Mouse (Mus musculus) embryonic fibroblast, embryonic 13.5 days (primary cell): ENCODE measurements around the gene Srebf2. TPM values are rescaled to one million over a fixed set of nuclear protein-coding genes. Genes with fewer than 3 reads are reported as not detected.
A peak's percentile ranks its signal among the peaks of the same experiment; 100 is the strongest.

Experiments used
- H3K27ac ChIP-seq: 2 replicates; pipeline ENCODE4 v1.5.1; 2012; ENCODE audit warnings: low read length, control low read depth, inconsistent platforms; ENCODE audit not compliant: insufficient read depth
- H3K4me1 ChIP-seq: 2 replicates; pipeline ENCODE4 v1.6.1; 2011; ENCODE audit warnings: low read length; ENCODE audit not compliant: control insufficient read depth, insufficient read depth
- H3K4me3 ChIP-seq: 2 replicates; pipeline ENCODE4 v1.5.1; 2011; ENCODE audit warnings: mild to moderate bottlenecking, control low read depth, low read length; ENCODE audit not compliant: insufficient read depth
- CTCF ChIP-seq: IDR thresholded peaks from 2 replicates; pipeline ENCODE4 v1.5.1; 2011; ENCODE audit warnings: mild to moderate bottlenecking, control low read depth, low read length, moderate library complexity, borderline replicate concordance; ENCODE audit not compliant: insufficient read depth
- POLR2A ChIP-seq: IDR thresholded peaks from 2 replicates; pipeline ENCODE4 v1.6.1; 2011; ENCODE audit warnings: low read depth, mild to moderate bottlenecking, control low read depth, low read length, moderate library complexity
- polyA plus RNA-seq: library from polyadenylated mRNA; stranded (reverse); fragments of >200 nt; gene quantifications from 2 replicates; pipeline ENCODE4 v1.2.4, GENCODE M21; 2011; ENCODE audit warnings: low read depth; ENCODE audit not compliant: missing spikeins, insufficient read length

The Srebf2 gene
- polyA plus RNA-seq, 1 experiment: 87.3 TPM

GRCm38 (mm10) chr15:82139196-82139595 lies 7.8 kb upstream of the Srebf2 start:
- Histone ChIP-seq H3K27ac (no peak overlapping the region), H3K4me1 (no peaks in the 10 kb centered on the region; the same call in 1 of the 2 replicates)
- TF ChIP-seq CTCF (no peak), POLR2A (no peak)

DNA sequence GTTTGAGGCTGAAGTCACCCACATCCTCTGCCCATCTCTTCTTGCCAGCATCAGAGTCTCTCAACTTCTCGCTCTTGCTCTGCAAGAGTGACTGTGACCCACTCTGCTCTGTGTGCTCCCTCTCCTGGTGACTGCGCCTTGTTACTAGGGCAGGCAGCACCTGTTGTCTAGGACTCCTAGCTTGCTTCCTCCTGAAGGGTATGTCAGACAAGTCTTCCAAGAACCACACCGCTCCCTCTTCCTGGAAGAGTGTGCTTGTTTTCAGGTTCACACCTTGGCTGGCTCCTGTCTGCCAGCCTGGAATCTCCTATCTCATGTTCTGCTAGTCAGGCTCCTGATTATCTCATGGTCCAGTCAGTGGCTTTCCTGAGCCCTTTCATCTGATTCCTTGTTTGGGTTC lies 6.6 kb upstream of the Srebf2 start:
- TF ChIP-seq CTCF (no peak), POLR2A (no peak)
- H3K27ac ChIP-seq: no peak overlapping the region

More at GRCm38 (mm10) chr15:82139196-82139595, 7.8 kb upstream of the Srebf2 start:
- no peak overlapping the region for H3K4me3 ChIP-seq

GRCm38 (mm10) chr15:82144157-82144556 lies 2.8 kb upstream of the Srebf2 start:
- TF ChIP-seq CTCF: no peak
- TF ChIP-seq POLR2A: no peak
- Histone ChIP-seq H3K4me3 (no peak overlapping the region), H3K27ac (no peak overlapping the region), H3K4me1 (peaks cover 3% of the 10 kb centered on the region)

More for the DNA sequence above, 6.6 kb upstream of the Srebf2 start:
- H3K4me1 ChIP-seq: no peaks in the 10 kb centered on the region
- H3K4me3 ChIP-seq: no peak overlapping the region

DNA sequence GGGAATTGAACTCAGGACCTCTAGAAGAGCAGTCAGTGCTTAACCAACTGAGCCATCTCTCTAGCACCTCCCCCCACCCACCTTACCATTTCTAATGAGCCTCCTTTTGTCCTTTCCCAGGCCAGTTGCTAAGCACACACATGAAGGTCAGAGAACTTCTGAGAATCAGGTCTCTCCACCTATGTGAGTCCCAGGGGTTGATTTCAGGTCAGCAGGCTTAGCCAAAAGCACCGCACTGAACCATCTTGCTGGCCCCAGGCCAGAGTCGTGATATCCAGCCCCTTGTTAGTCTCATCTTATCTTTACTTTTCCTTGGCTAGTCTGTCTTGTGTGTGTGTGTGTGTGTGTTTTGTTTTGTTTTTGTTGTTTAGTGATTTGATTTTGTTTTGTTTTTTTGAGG lies 1.6 kb upstream of the Srebf2 start:
- TF ChIP-seq CTCF (no peak), POLR2A (no peak)
- Histone ChIP-seq H3K4me3 (no peak overlapping the region), H3K4me1 (peaks cover 3% of the 10 kb centered on the region), H3K27ac (peak overlapping the region; percentile 97)

- Histone ChIP-seq H3K4me1 (peaks cover 3% of the 10 kb centered on the region), H3K4me3 (no peak overlapping the region), H3K27ac (peak overlapping the region; percentile 97)
- TF ChIP-seq POLR2A: peak; percentile 49; the same call in 1 of the 2 replicates
- TF ChIP-seq CTCF: no peak
Measured at GRCm38 (mm10) chr15:82145851-82146769, 871 bp upstream of the Srebf2 start.

- H3K4me3 ChIP-seq: peak overlapping the region; percentile 93
- peaks cover 3% of the 10 kb centered on the region for H3K4me1 ChIP-seq
- no peak for TF ChIP-seq CTCF
- no peak; the same call in 1 of the 2 replicates for TF ChIP-seq POLR2A
- H3K27ac ChIP-seq: peak overlapping the region; percentile 71
Measured at GRCm38 (mm10) chr15:82147611-82148111, 680 bp downstream of the Srebf2 start.

DNA sequence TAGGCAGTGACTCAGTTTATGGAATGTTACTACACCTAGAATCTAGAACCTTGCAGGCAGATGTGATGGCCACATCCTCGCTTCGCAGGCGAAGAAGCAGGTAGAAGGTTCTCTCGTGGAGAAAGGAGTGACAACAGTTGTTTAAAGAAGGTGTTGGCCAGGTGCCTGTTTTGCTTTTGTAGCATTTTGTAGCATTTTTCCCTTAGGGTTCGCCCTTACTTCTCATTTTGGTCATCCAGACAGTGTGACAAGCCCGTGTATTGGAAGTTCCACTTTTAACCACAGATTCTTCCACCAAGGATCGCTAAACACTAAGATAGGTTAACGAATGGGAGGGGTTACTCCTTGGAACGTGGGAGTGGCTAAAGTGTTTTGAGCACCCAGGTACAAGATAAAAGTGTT lies 1.5 kb downstream of the Srebf2 start:
- TF ChIP-seq CTCF: no peak
- no peak for TF ChIP-seq POLR2A
- H3K27ac ChIP-seq: peak overlapping the region; percentile 71; the same call in 1 of the 2 replicates
- peak overlapping the region; percentile 93 for H3K4me3 ChIP-seq
- peaks cover 3% of the 10 kb centered on the region for H3K4me1 ChIP-seq

DNA sequence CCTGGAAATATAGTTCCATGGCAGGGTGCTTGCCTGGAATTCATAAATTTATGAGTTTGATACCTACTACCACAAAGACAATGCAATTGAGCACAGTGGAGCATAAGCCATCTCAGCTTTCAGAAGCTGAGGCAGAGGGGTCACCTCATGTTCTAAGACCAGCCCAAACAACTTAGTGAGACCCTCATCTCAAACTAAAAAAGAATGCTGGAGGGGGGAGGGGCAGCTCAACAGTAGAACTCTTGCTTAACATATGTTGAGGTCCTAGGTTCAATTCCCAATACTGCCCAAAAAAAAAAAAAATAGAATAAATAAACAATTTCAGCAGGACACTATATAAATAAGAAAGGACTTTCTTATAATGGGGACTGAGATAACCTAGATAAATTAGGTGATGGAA lies 3.1 kb downstream of the Srebf2 start:
- Histone ChIP-seq H3K4me3 (no peak overlapping the region), H3K4me1 (peaks cover 3% of the 10 kb centered on the region), H3K27ac (no peak overlapping the region)
- TF ChIP-seq POLR2A (no peak), CTCF (no peak)

GRCm38 (mm10) chr15:82151176-82151575 lies 4.2 kb downstream of the Srebf2 start:
- H3K4me3 ChIP-seq: no peak overlapping the region
- H3K27ac ChIP-seq: no peak overlapping the region
- no peak for TF ChIP-seq POLR2A
- TF ChIP-seq CTCF: no peak
- H3K4me1 ChIP-seq: no peaks in the 10 kb centered on the region; the same call in 1 of the 2 replicates

DNA sequence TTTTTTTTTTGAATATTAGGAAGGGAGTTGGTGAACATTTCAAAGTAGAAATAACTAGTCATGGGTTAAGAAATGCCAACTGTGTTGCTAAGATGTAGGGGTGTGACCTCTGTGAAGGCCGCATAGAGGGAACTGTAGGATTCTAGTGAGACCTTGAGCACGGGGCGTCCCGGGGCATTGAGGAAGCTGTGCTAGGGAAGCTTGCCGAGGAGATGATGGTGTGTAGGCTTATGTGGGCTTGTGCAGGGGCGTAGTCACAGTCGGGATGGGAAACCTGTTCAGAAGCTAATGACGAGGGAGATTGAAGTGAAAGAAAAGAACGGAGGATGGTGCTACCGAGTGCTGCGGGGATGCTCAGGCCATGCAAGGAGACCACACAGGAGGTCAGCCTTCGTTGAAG lies 5.0 kb downstream of the Srebf2 start:
- no peak overlapping the region for H3K27ac ChIP-seq
- TF ChIP-seq POLR2A (no peak), CTCF (no peak)
- H3K4me3 ChIP-seq: no peak overlapping the region
- no peaks in the 10 kb centered on the region for H3K4me1 ChIP-seq
